Mouse (Mus musculus) ES-CJ7 (cell line): Measurements from ENCODE around the gene Dcst2.
A peak's percentile ranks its signal among the peaks of the same experiment; 100 is the strongest.

Source experiments
- DNase-seq: peaks from one replicate; pipeline ENCODE4 v3.0.0; 2011; ENCODE audit warnings: low read depth, low spot score

Dcst2 gene

GRCm38 (mm10) chr3:89411490-89412393, 50.0 kb downstream of the Dcst2 start, which contains the start of gene Flad1:
Flad1 (minus strand) TSS chr3:89411870.
- peak; percentile 100 for DNase-seq

GRCm38 (mm10) chr3:89416158-89416557, 54.4 kb downstream of the Dcst2 start:
- no peak for DNase-seq

- no peak for DNase-seq
These were observed 55.4 kb downstream of the Dcst2 start for GRCm38 (mm10) chr3:89417131-89417530.

GRCm38 (mm10) chr3:89417840-89418169, 56.0 kb downstream of the Dcst2 start:
- no peak for DNase-seq

GRCm38 (mm10) chr3:89418170-89418860, 56.5 kb downstream of the Dcst2 start, which contains the start of the genes Cks1b and Shc1:
Cks1b (minus strand) TSS chr3:89418383.
Shc1 (plus strand) TSS chr3:89418443.
- DNase-seq = peak; percentile 100

GRCm38 (mm10) chr3:89418861-89419250, 57.1 kb downstream of the Dcst2 start:
- DNase-seq = peak; percentile 85

- peak; percentile 87 for DNase-seq
These were observed 57.8 kb downstream of the Dcst2 start for GRCm38 (mm10) chr3:89419571-89419970.

GRCm38 (mm10) chr3:89419981-89420380, 58.2 kb downstream of the Dcst2 start:
- DNase-seq = no peak

GRCm38 (mm10) chr3:89420421-89420820, 58.6 kb downstream of the Dcst2 start:
- no peak for DNase-seq

- DNase-seq = peak; percentile 86
These were observed 59.4 kb downstream of the Dcst2 start for GRCm38 (mm10) chr3:89421002-89421774.

- no peak for DNase-seq
These were observed 60.2 kb downstream of the Dcst2 start for GRCm38 (mm10) chr3:89421810-89422473.

- DNase-seq = no peak
These were observed 60.9 kb downstream of the Dcst2 start for GRCm38 (mm10) chr3:89422556-89423205.

- DNase-seq = no peak
These were observed 62.8 kb downstream of the Dcst2 start for GRCm38 (mm10) chr3:89424416-89425140.

GRCm38 (mm10) chr3:89425141-89425525, 63.4 kb downstream of the Dcst2 start:
- peak; percentile 50 for DNase-seq

GRCm38 (mm10) chr3:89425876-89426275, 64.1 kb downstream of the Dcst2 start:
- DNase-seq = no peak
